In genomic region chr15:98152916-98153315, GRCm38 (mm10) we compare ENCODE assay signal across 22 mouse cellular contexts. TPM values are rescaled to one million over a fixed set of nuclear protein-coding genes. Genes with fewer than 3 reads are reported as not detected.
DNase-seq lines count a peak whose midpoint lies in the region; ATAC-seq and TF ChIP-seq lines count a peak whose summit lies in the region.
"Had no signal": no experiment of that assay in that cellular context is flagged by ENCODE, and none has a peak within 500 bp of the region (broad histone marks: within the 10 kb centered on the region; RNA-seq: fewer than 3 reads in every experiment).

No protein-coding gene starts in this region.

- no peak overlapping the region for H3K4me3 ChIP-seq in gastrocnemius, adult 2 months
- no peak overlapping the region for H3K4me3 ChIP-seq in lung, embryonic 14.5 days (ENCODE audit: low read depth, low read length)
- H3K4me3 ChIP-seq in lung, adult 2 months (replicated peaks; ENCODE audit: extremely low read depth, low read depth, low read length), result no peak overlapping the region
- H3K4me3 ChIP-seq: heart, embryonic 10.5 days; hindbrain, embryonic 15.5 days; liver, embryonic 12.5 days had no signal

- no peaks in the 10 kb centered on the region for H3K4me1 ChIP-seq in lung, embryonic 14.5 days (ENCODE audit: insufficient read depth)
- no peaks in the 10 kb centered on the region; the same call in 1 of the 2 replicates for H3K4me1 ChIP-seq in lung, adult 2 months (ENCODE audit: control insufficient read depth, insufficient read depth, low read length)
- H3K4me1 ChIP-seq: hindbrain, embryonic 15.5 days; liver, embryonic 12.5 days had no signal

- peak overlapping the region; percentile 82 for H3K27ac ChIP-seq in gastrocnemius, adult 2 months
- H3K27ac ChIP-seq in lung, embryonic 14.5 days (ENCODE audit: low read depth), result no peak overlapping the region
- H3K27ac ChIP-seq: hindbrain, embryonic 15.5 days; liver, embryonic 12.5 days had no signal

- no peak overlapping the region for H3K9ac ChIP-seq in lung, embryonic 14.5 days
- H3K9ac ChIP-seq: hindbrain, embryonic 15.5 days; liver, embryonic 12.5 days had no signal

- no peaks in the 10 kb centered on the region for H3K9me3 ChIP-seq in lung, embryonic 14.5 days (ENCODE audit: low read depth, low read length)
- H3K9me3 ChIP-seq: heart, embryonic 10.5 days; hindbrain, embryonic 15.5 days; liver, embryonic 12.5 days had no signal

- TF ChIP-seq POLR2A in lung, adult 2 months (IDR thresholded peaks at IDR 0.05; ENCODE audit: borderline replicate concordance, extremely low read depth, low read depth, low read length), result no peak

- no peak for TF ChIP-seq CTCF in gastrocnemius, adult 2 months (IDR thresholded peaks at IDR 0.05)
- TF ChIP-seq CTCF in lung, embryonic 14.5 days (IDR thresholded peaks at IDR 0.05; ENCODE audit: low read depth), result no peak
- no peak for TF ChIP-seq CTCF in lung, adult 2 months (IDR thresholded peaks at IDR 0.05; ENCODE audit: insufficient read depth, low read length)

- no peaks in the 10 kb centered on the region for H3K27me3 ChIP-seq in lung, embryonic 14.5 days (ENCODE audit: insufficient read depth, low read length)
- H3K27me3 ChIP-seq: hindbrain, embryonic 15.5 days had no signal

- no peak overlapping the region for H3K4me2 ChIP-seq in lung, embryonic 14.5 days
- H3K4me2 ChIP-seq: hindbrain, embryonic 15.5 days; liver, embryonic 12.5 days had no signal

- ATAC-seq in lung, embryonic 14.5 days (ENCODE audit: insufficient read depth), result no peak
- ATAC-seq: forebrain, embryonic 14.5 days; liver, embryonic 12.5 days had no signal

- no peak for DNase-seq in gastrocnemius, adult 2 months
- no peak for DNase-seq in gastrocnemius, postnatal 36 days
- DNase-seq in lung, embryonic 14.5 days, result peak; percentile 42
- DNase-seq in lung, adult 2 months, result no peak
- DNase-seq in NIH3T3 (ENCODE audit: low read depth), result peak; percentile 39
- peak; percentile 26 for DNase-seq in lung, postnatal 36 days
- no peak for DNase-seq in frontal cortex, postnatal 25 days (ENCODE audit: low spot score in 2 of 2)
- DNase-seq: adrenal gland, postnatal 25 days; layer of hippocampus, postnatal 36 days; left cerebral cortex, postnatal 4 days; right cerebral cortex, postnatal 25 days had no signal

- WGBS in lung, embryonic 14.5 days, result 48% methylated on average over 7 of the region's 7 CpGs
- WGBS in lung, adult 2 months, result 71% methylated on average over 7 of the region's 7 CpGs

- H3K36me3 ChIP-seq in lung, embryonic 14.5 days (ENCODE audit: insufficient read depth), result no peaks in the 10 kb centered on the region
- H3K36me3 ChIP-seq: heart, embryonic 10.5 days; hindbrain, embryonic 15.5 days; liver, embryonic 12.5 days had no signal

- intact Hi-C loops in gastrocnemius, adult 2 months (cut with DNase I), result loop anchor here (1.0 kb wide), 1 partner anchor 63 kb away; no protein-coding TSS in a partner anchor
- intact Hi-C loops in gastrocnemius, postnatal 36 days (cut with DNase I), result no loop called here

RNA-seq across cellular contexts. Expression of gene Asb8, which starts 12.5 kb away (rescaled TPM):
- 100 to 1,000 TPM in 1 of 2 experiments, 10 to 100 TPM in 1; 97.8 to 124 TPM for total RNA-seq in gastrocnemius, adult 2 months (2021)
- total RNA-seq in gastrocnemius, postnatal 36 days (2021), result 100 to 1,000 TPM; 107 to 122 TPM
- 47.4 and 48.7 TPM in 2 replicates for polyA plus RNA-seq in lung, embryonic 14.5 days (2014; fragmentation: Nextera tagmentation; extraction: Ambion mirVana)
- polyA plus RNA-seq in lung, adult 2 months (2012; rRNA removed), result 32.0 and 40.0 TPM in 2 replicates

RNA-seq across cellular contexts. Expression of gene Ccdc184, which starts 14.0 kb away (rescaled TPM):
- total RNA-seq in gastrocnemius, adult 2 months (2021), result not detected
- total RNA-seq in gastrocnemius, postnatal 36 days (2021), result not detected
- 0.14 TPM in 1 of 2 replicates, not detected in the other for polyA plus RNA-seq in lung, embryonic 14.5 days (2014; fragmentation: Nextera tagmentation; extraction: Ambion mirVana)
- 4.9 and 5.0 TPM in 2 replicates for polyA plus RNA-seq in lung, adult 2 months (2012; rRNA removed)
- total RNA-seq: gastrocnemius, adult 18-20 months had no signal
- polyA plus RNA-seq: liver, embryonic 12.5 days had no signal

RNA-seq across cellular contexts. Expression of gene Olfr288, which starts 42.4 kb away (rescaled TPM):
- total RNA-seq in gastrocnemius, adult 2 months (2021), result not detected
- total RNA-seq in gastrocnemius, postnatal 36 days (2021), result not detected
- not detected in 2 replicates for polyA plus RNA-seq in lung, embryonic 14.5 days (2014; fragmentation: Nextera tagmentation; extraction: Ambion mirVana)
- not detected in 2 replicates for polyA plus RNA-seq in lung, adult 2 months (2012; rRNA removed)
- total RNA-seq: adrenal gland, postnatal 25 days; gastrocnemius, adult 18-20 months; heart, postnatal 14 days had no signal
- polyA plus RNA-seq: forebrain, embryonic 14.5 days; heart, embryonic 10.5 days; hindbrain, embryonic 15.5 days; large intestine, adult 2 months; liver, embryonic 12.5 days; lung, embryonic 16.5 days; neural tube, embryonic 11.5 days; stomach, embryonic 16.5 days; thymus, postnatal 0 days had no signal

RNA-seq across cellular contexts. Expression of gene Senp1, which starts 59.4 kb away (rescaled TPM):
- total RNA-seq in gastrocnemius, adult 2 months (2021), result 1 to 10 TPM; 7.4 to 8.5 TPM
- 1 to 10 TPM; 6.0 to 8.1 TPM for total RNA-seq in gastrocnemius, postnatal 36 days (2021)
- 37.8 and 38.0 TPM in 2 replicates for polyA plus RNA-seq in lung, embryonic 14.5 days (2014; fragmentation: Nextera tagmentation; extraction: Ambion mirVana)
- polyA plus RNA-seq in lung, adult 2 months (2012; rRNA removed), result 8.7 and 13.1 TPM in 2 replicates

Comparison
In these comparisons a context has a peak if more than half of its experiments do, and no peak if none do; other contexts are left out.
1. DNase-seq: peak in lung, embryonic 14.5 days (single experiment), NIH3T3 (single experiment) and lung, postnatal 36 days (single experiment); none in gastrocnemius, adult 2 months (single experiment), gastrocnemius, postnatal 36 days (0 of 2), lung, adult 2 months (single experiment) and frontal cortex, postnatal 25 days (0 of 2).